Mouse (Mus musculus): ENCODE results near the gene Arl8a. TPM values are rescaled to one million over a fixed set of nuclear protein-coding genes. Genes with fewer than 3 reads are reported as not detected.

The Arl8a gene
- 291 and 295 TPM in 2 replicates for polyA plus RNA-seq (2012; rRNA removed)

DNA sequence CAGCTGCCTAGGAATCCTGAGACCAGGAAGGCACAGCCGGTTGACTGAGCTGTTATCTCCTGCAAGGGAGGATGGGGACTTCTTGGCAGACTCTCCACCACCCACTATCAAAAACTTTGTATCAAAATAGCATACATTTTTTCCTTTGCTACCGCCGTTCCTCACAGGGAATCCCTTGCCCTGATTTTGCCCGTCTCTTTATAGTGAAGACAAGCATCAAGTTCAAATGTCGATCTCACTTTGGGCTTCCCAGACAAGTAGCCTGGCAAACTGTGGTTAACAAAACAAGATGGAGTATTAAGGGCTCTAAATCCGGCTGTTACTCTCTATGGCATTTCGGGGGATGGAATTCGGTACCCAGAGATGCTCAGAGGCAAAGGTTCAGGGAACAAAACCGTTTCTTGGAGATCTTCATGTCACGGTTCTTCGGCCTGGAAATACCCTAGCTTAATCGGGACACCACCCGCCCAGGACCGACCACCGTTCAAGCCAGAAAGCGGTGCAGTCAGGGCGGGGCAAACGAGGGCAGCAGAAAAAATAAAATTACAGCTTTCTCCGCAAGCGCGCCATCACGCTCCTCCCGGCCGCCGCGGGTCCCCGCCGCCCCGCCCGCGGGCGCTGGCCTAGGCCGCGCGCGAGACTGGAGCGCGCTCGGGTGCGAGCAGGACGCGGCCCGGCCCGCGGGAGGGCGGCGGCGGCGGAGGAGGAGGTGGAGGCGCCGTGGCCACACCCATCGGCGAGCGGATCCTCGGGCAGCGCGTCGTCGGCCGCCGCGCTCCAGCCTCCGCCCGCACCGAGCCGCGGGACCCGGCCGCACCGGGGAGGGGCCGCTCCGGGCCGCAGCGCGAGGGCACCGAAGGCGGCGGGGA, at the start of gene Arl8a:
Arl8a (plus strand) TSS at position 748 of the 869 bp plus-strand sequence.

DNA sequence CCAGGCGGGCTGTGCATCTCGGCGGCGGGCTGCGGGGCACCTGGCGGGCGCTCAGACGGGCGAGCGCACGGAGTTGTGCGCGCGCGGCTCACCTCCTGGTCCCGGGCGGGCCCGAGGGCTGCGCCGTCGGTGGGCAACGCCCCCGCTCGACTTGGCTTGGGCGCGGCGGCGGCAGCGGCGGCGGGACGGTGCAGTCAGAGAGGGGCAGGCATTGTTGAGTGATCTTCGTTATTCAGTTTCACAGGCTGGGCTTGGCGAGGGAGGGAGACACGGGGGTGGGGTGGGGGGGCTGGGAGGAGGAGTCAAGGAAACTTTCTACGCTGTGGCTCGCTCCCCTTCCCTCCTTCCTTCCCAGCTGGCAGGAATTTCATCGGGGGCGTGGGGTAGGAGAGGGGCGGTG, 41.5 kb upstream of the Arl8a start, which contains the start of gene Lgr6:
Lgr6 (minus strand) TSS at position 153 of the 400 bp plus-strand sequence.

DNA sequence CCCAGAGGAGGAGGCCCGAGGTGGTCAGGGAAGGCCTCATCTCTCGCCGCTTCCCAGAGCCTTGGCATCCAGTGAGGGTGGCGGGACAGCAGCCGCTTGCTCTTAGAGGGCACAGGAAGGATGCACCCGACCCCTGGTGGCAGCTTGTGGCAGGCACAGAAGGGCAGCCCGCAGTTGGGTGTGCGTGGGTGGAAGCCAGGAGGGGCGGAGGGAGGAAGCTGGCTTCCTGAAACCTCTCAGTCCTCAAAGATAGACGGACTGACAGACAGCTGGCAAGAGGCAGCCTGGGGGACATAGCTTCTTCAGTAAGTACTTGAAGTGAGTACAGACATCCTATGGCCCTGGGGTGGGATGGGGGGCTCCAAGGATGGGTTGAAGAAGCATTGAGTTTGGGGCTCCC, 14.2 kb upstream of the Arl8a start, which contains the start of gene Ptpn7:
Ptpn7 (plus strand) TSS at position 228 of the 400 bp plus-strand sequence.

DNA sequence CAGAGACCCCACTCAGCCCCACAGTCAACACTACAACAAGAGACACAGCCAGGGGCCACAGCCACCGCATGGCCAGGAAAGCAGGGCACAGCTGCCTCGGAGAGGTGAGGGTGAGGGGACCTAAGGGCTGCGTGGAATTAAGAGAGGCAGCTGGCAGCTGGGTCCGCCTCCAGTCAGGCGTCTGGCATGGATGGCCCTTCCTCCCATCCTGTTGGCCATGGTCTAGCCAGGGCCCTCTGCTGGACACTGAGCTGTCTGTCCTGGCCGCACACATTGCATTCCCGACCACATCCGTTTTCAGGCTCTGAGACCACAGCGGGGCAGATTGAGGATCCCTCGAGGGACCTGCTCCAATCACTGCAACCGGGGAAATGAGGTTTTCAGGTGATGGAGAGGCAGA, 20.8 kb downstream of the Arl8a start, which contains the start of gene Gpr37l1:
Gpr37l1 (minus strand) TSS at position 247 of the 400 bp plus-strand sequence.

Other genes starting within 250 kb of the Arl8a start
- 11.4 and 12.9 TPM in 2 replicates for gene Ppp1r12b, start 190.9 kb upstream of the Arl8a start, polyA plus RNA-seq (2012; rRNA removed)
- gene Ube2t, start 184.3 kb upstream of the Arl8a start, polyA plus RNA-seq (2012; rRNA removed), result 17.0 and 22.2 TPM in 2 replicates
- 0.33 and 0.80 TPM in 2 replicates for gene Lgr6, start 41.5 kb upstream of the Arl8a start, polyA plus RNA-seq (2012; rRNA removed)
- 0.70 and 1.0 TPM in 2 replicates for gene Ptpn7, start 14.1 kb upstream of the Arl8a start, polyA plus RNA-seq (2012; rRNA removed)
- 0.22 and 0.25 TPM in 2 replicates for gene Gpr37l1, start 20.9 kb downstream of the Arl8a start, polyA plus RNA-seq (2012; rRNA removed)
- 0.12 and 0.68 TPM in 2 replicates for gene Elf3, start 111.7 kb downstream of the Arl8a start, polyA plus RNA-seq (2012; rRNA removed)
- 53.2 and 53.8 TPM in 2 replicates for gene Rnpep, start 137.3 kb downstream of the Arl8a start, polyA plus RNA-seq (2012; rRNA removed)
- gene Timm17a, start 167.0 kb downstream of the Arl8a start, polyA plus RNA-seq (2012; rRNA removed), result 39.1 and 42.6 TPM in 2 replicates
- gene Lmod1, start 178.0 kb downstream of the Arl8a start, polyA plus RNA-seq (2012; rRNA removed), result 0.18 and 0.46 TPM in 2 replicates
- gene Shisa4, start 228.4 kb downstream of the Arl8a start, polyA plus RNA-seq (2012; rRNA removed), result 47.9 and 48.8 TPM in 2 replicates

Data from central nervous system, embryonic 14 days (tissue).